Mouse (Mus musculus): ENCODE measurements around the gene Smyd4.
"Not testable (repeated sequence)": the region's sequence is repeated elsewhere in the genome, so short reads cannot be mapped to it uniquely, and the experiment has no call there.

Gene Smyd4

DNA sequence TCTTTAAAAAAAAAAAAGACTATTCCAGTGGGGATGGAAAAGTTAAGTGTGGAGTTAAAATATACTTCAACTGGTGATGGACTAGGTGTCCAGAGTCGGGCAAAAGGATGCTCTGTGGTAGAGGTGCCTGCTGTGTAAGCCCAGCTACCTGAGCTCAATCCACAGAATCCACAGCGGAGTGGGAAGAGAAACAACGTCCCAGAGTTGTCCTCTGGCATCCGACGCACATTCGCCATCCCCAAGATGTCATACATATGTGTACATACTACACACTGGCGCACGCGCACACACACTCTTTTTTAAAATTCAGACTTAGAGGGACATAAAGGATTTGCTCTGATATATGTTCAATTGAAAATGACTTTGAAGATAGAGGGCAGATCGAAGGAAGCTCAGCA is 1.0 kb upstream of the Smyd4 start:
- no peak for DNase-seq

GRCm38 (mm10) chr11:75347596-75347995 is 637 bp upstream of the Smyd4 start:
- DNase-seq, result no peak

- no peak for DNase-seq
Measured at GRCm38 (mm10) chr11:75348890-75349261, 643 bp downstream of the Smyd4 start.

GRCm38 (mm10) chr11:75351225-75351624 is 3.0 kb downstream of the Smyd4 start:
- no peak for DNase-seq

DNA sequence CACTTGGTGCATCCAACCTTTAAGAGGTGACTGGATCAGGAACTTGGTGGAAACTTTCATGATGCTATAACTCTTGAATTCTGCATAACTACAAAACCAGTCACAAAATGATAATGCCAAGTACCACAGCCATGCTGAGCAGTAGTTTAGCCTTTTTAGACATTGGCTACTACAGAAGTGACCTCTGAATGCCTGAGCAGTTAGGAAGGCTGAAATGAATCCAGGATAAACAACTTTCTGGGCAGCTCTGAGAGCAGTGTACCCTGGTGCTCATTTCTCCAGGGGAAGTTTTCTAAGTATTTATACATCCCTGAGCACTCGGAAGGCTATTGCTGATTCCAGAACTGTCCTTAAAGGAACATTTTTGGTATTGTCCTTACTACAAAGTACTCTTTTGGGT is 7.2 kb downstream of the Smyd4 start:
- DNase-seq, result no peak

DNA sequence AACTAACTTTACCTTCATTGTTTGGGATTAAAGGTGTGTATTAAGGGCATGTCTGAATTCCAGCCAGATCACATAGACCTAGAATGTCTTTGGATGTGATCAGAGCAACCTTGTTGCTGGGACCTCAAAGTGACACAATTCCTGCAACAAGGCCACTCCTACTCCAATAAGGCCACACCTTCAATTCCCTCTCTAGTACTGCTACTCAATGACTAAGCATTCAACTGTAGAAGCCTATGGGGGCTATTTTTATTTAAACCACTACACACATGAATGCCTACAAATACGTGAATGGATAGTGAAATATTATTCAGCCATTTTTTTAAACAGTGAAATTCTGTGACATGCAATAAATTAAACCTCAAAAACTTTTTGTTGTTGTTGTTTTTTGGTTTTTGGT is 28.9 kb downstream of the Smyd4 start:
- no peak for DNase-seq

DNA sequence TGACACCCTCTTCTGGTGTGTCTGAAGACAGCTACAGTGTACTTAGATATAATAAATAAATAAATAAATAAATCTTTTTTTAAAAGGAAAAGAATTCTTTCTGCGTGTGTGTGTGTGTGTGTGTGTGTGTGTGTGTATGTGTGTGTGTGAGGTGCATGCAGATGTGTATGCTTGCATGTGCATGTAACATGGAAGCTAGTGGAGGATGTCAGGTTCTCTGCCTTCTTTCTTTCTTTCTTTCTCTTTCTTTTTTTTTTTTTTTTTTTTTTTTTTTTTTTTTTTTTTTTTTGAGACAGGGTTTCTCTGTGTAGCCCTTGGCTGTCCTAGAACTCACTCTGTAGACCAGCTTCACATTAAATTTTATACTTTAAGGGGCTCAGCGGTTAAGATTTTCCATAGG is 30.6 kb downstream of the Smyd4 start:
- not testable (repeated sequence) for DNase-seq

DNA sequence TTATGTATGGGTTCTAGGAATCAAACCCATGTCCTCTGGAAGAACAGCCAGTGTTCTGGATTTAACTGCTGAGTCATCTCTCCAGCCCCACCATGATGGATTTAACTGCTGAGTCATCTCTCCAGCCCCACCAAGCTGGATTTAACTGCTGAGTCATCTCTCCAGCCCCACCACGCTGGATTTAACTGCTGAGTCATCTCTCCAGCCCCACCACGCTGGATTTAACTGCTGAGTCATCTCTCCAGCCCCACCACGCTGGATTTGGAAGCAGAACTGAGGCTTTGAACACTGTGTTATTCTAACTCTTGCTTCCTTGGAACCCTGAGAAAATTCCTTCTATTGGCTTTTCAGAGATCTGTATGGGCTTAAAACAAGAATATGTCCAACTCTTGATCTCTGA is 35.3 kb downstream of the Smyd4 start:
- not testable (repeated sequence) for DNase-seq

- DNase-seq, result no peak
Measured at GRCm38 (mm10) chr11:75395611-75396010, 47.4 kb downstream of the Smyd4 start.

DNA sequence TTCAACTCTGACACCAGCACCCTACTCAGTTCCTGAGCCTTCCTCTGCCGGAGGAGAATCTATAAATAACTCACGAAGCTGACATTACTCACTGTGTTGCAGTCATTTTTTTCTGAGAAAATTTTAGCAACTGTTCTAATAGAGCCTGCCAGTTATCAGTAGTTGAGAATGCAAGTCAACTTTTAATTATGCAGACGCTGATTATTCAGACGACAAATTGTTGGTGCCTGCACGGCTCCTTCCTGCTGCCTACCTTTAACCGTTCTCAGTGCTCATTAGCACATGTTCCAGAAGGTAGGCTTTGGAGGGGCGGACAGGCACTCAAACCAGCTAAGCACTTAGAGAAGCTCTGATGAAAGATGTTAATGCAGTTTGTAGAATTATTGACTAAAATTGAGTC is 49.2 kb downstream of the Smyd4 start:
- no peak for DNase-seq

- no peak for DNase-seq
Measured at GRCm38 (mm10) chr11:75399411-75399841, 51.2 kb downstream of the Smyd4 start.

DNA sequence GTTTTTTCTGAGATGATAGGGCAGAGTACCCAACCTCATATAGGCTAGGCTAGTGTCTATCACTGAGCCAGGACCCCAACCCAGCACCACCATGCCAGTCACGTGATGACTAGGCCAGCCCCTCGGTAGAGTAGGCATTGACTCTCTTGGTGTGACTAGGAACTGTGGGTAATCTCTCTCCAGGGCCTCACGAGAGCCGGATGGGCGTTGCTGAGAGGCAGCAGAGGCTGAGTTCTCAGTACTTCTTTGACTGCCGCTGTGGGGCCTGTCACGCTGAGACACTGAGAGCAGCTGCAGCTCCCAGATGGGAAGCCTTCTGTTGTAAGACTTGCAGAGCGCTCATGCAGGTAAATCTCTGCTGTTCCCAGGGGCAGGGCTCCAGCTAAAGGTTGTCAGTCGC is 51.9 kb downstream of the Smyd4 start:
- DNase-seq, result peak in 1 of 2 experiments; percentile 42

DNA sequence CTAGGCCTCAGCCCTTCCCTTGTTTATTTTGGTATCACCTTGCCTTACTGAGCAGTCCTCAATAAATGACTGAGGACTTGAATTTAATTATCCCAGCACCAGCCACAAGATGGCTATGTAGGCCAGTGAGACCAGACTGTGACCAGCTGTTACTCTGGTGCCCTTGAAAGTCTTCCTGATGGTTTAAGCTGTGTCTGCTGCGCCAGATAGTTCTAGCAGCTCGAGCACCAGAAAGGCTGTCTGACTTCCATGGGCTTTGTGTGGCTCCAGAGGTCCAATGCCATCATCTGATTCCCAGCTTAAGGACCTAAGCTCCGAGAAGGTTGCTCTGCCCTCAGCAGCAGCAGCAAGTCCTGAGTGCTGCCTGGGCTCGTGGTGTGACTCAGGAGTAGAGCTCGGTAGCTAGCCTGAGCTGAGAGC is 54.0 kb downstream of the Smyd4 start:
- DNase-seq, result peak; percentile 43 to 62

DNA sequence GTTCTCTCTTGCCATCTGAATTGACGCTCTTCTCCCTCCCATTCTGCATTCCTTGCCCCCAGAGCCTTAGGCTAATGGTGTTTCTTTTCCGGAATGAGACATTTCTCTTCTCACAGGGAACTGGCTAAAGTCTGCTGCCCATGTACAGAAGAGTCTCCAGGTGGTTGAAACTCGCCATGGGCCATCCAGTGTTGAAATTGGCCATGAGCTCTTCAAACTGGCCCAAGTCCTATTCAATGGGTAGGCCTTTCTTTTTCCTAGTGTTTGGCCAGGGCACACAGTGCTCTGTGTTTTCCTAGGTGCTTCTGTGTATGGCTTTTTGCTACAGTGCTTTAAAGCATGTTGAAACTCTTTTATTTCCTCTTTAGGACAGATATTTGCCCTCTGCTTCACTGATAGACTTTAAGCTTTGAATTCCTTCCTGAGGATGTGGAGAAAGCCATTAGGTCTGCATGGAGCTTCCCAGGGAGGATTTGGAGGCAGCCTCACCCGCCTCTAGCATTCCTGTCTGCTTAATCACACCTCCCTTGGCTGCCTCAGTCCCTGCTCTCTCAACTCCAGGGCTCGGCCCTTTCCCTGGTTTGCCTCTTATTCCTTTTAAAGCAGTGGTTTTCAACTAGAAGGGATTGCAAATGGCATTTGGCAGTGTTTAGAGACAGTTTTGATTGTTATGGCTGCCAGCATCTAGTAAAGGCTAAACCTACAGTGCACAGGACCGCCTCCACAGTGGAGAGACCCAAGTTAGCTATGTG is 55.2 kb downstream of the Smyd4 start:
- DNase-seq, result peak; percentile 52 to 64

- no peak for DNase-seq
Measured at GRCm38 (mm10) chr11:75404801-75405200, 56.6 kb downstream of the Smyd4 start.

- no peak for DNase-seq
Measured at GRCm38 (mm10) chr11:75406104-75406503, 57.9 kb downstream of the Smyd4 start.

DNA sequence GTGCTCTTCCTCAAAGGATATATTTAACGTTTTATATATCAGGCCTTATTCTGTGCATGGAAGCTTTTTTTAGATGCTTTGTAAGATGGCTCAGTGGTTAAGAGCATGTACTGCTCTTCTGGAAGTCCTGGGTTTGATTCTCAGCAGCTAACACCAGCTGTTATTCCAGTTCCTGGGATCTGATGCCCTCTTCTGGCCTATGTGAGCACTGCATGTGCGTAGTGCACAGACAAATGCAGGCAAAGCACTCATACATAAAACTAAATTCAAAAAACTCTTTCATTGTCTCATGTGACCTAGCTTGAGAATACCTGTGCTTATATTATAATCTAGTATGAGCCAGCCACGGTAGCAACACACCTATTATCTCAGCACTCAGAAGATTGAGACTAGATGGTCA is 58.6 kb downstream of the Smyd4 start:
- peak in 1 of 2 experiments; percentile 71 for DNase-seq

- DNase-seq, result no peak
Measured at GRCm38 (mm10) chr11:75409679-75410575, 61.7 kb downstream of the Smyd4 start.

DNA sequence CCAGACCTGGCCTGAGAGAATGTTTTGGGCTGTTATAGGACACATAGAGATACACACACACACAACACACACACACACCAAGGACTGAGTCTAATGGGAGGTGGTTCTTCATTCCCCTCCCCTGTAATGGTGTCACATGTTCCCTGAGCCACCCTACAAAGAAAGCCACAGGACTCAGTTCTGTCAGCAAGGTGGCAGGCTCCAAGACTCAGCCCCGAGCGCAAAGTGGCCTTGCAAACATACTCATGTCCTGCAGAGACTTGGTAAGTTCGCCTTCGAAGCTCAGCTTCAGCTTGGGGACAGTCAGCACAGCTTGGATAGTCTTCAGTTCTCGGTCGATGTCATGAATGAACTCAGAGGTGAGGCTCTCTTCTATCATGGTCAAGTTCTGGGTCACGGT is 62.4 kb downstream of the Smyd4 start:
- DNase-seq, result no peak

DNA sequence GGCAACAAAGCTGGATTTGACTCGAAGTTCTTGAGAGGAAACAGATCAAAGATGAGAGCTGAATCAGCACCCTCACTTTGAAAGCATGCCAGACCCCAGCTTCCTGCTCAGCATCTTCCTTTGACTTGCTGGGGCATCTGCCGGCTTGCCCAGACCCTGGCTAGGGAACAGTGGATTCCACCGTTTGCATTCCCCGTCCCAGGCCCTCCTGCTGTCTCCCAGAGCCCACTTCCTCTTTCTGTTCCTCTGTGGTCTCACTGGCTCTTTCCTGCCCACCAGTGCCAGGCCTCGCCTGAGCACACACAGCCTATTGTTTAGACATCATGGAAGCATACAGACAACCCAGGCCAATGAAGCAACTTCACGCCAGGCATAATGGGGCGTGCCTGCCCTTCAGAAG is 66.9 kb downstream of the Smyd4 start:
- peak in 1 of 2 experiments; percentile 54 for DNase-seq

DNA sequence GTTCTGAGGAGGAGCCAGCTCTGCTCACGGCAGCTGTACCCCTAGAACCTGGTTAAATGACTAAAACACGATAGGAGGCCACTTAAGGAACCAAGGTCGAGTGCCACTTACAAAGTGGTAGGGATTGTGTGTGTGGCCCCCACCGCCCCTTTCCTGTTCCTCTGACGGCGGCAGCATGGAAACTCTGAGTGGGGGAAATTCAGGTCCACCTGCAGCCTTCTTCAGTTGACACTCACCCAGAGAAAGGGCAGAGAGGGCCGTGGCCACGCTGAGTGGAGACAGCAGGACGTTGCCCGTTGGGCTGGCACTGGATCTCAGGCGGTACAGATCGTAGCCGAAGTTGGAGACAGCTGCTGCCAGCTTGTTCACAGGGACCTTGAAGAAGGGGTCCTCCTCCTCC is 67.8 kb downstream of the Smyd4 start:
- no peak for DNase-seq

- DNase-seq, result no peak
Measured at GRCm38 (mm10) chr11:75420037-75420436, 71.8 kb downstream of the Smyd4 start.

- DNase-seq, result no peak
Measured at GRCm38 (mm10) chr11:75420810-75421374, 72.7 kb downstream of the Smyd4 start.

Measured in lung, postnatal 4 days (tissue).